Mouse (Mus musculus) megakaryocyte, embryonic 14.5 days (primary cell): ENCODE measurements at regions not wholly inside any gene's neighbourhood (a gene's known extent, or its start where the extent isn't known, plus 50 kb on each side); places are given as distances from the start of the nearest gene placed in this dataset.

ENCODE experiments used
- H3K27me3 ChIP-seq: replicated peaks from 2 replicates; pipeline ENCODE3; 2012; ENCODE audit warnings: inconsistent platforms
- H3K36me3 ChIP-seq: replicated peaks from 2 replicates; pipeline ENCODE3; 2012; ENCODE audit warnings: low read length, inconsistent platforms, mixed read lengths
- H3K4me1 ChIP-seq: 2 replicates; pipeline ENCODE4 v1.6.1; 2012; ENCODE audit warnings: inconsistent platforms
- H3K4me3 ChIP-seq: replicated peaks from 2 replicates; pipeline ENCODE3; 2012; ENCODE audit warnings: moderate library complexity, mild to moderate bottlenecking, inconsistent platforms
- H3K9me3 ChIP-seq: 2 replicates; pipeline ENCODE4 v1.6.1; 2012; ENCODE audit warnings: inconsistent platforms
- FLI1 ChIP-seq: IDR thresholded peaks from 2 replicates; pipeline ENCODE4 v1.6.1; 2012; ENCODE audit warnings: low read length, inconsistent platforms, mixed read lengths
- GATA1 ChIP-seq: IDR thresholded peaks from 3 replicates; pipeline ENCODE4 v1.6.1; 2012; ENCODE audit warnings: mixed read lengths, low read length, inconsistent platforms, borderline replicate concordance

DNA sequence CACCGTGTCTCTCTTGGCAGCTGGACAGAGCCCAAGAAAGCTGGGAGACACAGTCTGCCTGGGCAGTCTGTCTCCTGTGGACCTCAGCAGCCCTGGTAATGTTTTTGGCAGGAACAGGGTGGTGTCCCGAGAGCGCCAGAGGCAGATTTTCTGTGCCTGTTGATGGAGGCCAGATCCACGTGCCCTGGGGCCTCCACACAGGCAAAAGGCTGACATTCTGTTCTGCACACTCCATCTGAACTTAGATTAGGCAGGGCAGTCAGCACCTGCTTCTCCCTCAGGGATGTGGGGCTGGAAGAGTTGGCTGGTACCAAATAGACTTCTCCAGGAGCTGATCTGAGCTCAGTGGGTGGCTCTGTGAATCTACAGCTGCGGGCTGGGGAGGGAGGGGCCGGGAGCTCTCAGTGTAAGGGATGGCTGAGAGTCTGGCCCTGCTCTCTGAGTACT lies 83.8 kb downstream of the Gadd45g start:
- H3K27me3 ChIP-seq: peaks cover 76% of the 10 kb centered on the region
- H3K36me3 ChIP-seq: no peaks in the 10 kb centered on the region
- no peak for TF ChIP-seq GATA1
- TF ChIP-seq FLI1: no peak
- peaks cover 45% of the 10 kb centered on the region for H3K4me1 ChIP-seq
- no peak overlapping the region for H3K4me3 ChIP-seq
- no peaks in the 10 kb centered on the region for H3K9me3 ChIP-seq

DNA sequence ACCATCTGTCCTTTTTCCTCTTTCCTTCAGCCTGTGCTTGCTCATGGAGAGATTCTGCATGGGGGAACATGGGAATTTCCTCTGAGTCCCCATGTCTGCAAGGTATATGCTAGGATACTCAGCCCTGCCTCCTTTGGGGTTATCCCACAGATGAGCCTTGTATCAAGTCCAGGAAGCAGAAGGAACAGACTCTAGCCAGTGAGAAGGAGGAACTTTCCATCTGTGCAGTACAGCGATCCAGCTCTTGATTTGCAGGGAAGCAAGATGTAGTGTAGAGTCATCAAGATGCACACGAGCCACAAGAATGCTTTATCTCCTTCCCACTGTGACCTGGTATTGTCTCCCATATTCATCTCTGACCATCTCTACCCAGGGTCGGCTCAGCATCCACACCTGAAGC lies 84.5 kb downstream of the Gadd45g start:
- TF ChIP-seq GATA1 (no peak), FLI1 (no peak)

DNA sequence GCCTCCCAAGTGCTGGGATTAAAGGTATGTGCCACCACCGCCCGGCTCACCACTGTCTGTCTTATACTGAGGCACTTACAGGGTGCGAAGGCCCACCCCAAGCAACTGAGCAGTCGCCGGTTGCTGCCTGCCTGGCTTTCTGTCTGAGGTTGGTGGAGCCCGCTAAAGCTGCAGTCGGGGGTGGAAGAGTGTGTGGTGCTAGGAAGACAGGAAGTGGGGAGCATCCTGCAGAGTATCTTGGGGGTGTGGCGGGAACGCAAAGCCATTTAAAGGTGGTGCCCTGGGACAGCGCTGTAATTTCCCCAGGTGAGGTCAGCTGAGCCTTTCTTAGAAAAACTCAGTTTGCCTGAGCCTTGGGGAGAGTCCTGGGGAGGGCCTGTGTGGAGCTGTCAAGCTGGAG lies 89.3 kb downstream of the Gadd45g start:
- peaks cover 41% of the 10 kb centered on the region for H3K4me1 ChIP-seq
- TF ChIP-seq GATA1: no peak
- no peak for TF ChIP-seq FLI1

More for the DNA sequence above, 84.5 kb downstream of the Gadd45g start:
- Histone ChIP-seq H3K27me3 (peaks cover 72% of the 10 kb centered on the region), H3K9me3 (no peaks in the 10 kb centered on the region), H3K4me1 (peaks cover 48% of the 10 kb centered on the region), H3K4me3 (no peak overlapping the region), H3K36me3 (no peaks in the 10 kb centered on the region)

DNA sequence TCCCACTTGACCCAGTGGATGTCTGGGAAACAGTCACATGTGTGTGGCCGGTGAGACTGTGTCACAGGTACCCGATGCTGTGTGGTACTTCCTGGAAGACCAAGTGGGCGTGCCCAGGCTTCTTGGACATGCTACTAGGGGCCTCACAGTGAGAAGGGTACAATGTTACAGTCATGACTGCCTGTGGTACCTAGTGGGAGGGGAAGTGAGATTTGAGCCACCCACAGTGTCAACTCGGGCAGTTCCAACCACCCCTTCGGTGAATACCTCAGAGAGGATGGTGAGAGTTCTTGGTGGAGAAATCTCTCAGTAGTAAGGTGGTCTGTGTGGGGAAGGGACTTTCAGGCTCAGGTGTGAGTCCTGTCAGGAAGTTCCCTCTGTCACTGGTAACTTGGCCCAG lies 90.0 kb downstream of the Gadd45g start:
- Histone ChIP-seq H3K36me3 (no peaks in the 10 kb centered on the region), H3K4me3 (no peak overlapping the region), H3K9me3 (no peaks in the 10 kb centered on the region), H3K4me1 (peaks cover 41% of the 10 kb centered on the region), H3K27me3 (peaks cover 54% of the 10 kb centered on the region)
- TF ChIP-seq GATA1: no peak
- no peak for TF ChIP-seq FLI1

More for the DNA sequence above, 89.3 kb downstream of the Gadd45g start:
- peaks cover 57% of the 10 kb centered on the region for H3K27me3 ChIP-seq
- no peaks in the 10 kb centered on the region for H3K36me3 ChIP-seq
- H3K4me3 ChIP-seq: no peak overlapping the region
- no peaks in the 10 kb centered on the region for H3K9me3 ChIP-seq

DNA sequence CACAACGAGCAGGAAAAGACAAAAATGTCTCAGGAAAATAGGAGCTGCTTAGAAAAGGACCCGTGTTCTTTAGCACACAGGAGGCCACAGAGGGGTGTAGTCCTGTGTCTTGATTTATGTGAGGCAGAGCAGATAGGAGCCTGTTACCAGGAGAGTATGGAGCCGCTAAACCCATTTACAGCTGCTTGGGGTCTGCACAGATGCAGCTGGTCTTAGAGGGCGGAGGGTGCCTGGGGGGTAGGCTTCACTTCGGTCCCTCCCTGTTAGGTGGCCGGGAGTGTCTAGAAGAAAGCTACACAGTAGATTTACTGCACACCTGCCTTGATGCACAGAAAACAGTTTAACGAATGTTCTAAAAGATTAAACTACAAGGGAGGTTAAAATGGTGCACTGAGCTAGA lies 91.4 kb downstream of the Gadd45g start:
- TF ChIP-seq FLI1 (no peak), GATA1 (no peak)
- H3K27me3 ChIP-seq: peaks cover 53% of the 10 kb centered on the region
- no peaks in the 10 kb centered on the region for H3K9me3 ChIP-seq
- no peak overlapping the region for H3K4me3 ChIP-seq
- no peaks in the 10 kb centered on the region for H3K36me3 ChIP-seq
- peaks cover 41% of the 10 kb centered on the region for H3K4me1 ChIP-seq

DNA sequence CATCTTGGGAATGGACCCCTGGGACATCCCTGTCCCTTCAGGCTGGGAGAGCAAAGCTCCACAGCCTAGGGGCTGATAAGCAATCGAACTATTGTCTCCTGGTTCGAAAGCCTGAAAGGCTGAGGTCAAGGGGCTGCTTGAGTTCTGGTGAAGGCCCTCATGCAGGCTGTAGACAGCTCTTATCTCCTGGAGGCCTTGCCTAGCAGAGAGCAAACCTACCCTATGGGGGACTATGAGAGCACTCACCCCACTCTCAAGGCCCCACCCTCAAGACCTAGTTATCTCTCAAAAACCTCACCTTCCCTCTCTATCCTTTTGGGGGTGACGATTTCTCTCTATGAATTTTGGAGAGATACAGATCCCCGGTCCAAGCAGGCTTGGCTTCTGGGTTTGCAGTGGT lies 92.8 kb downstream of the Gadd45g start:
- peaks cover 42% of the 10 kb centered on the region for H3K4me1 ChIP-seq
- TF ChIP-seq GATA1 (no peak), FLI1 (no peak)
- H3K36me3 ChIP-seq: no peaks in the 10 kb centered on the region
- H3K9me3 ChIP-seq: no peaks in the 10 kb centered on the region
- peaks cover 59% of the 10 kb centered on the region for H3K27me3 ChIP-seq
- no peak overlapping the region for H3K4me3 ChIP-seq

DNA sequence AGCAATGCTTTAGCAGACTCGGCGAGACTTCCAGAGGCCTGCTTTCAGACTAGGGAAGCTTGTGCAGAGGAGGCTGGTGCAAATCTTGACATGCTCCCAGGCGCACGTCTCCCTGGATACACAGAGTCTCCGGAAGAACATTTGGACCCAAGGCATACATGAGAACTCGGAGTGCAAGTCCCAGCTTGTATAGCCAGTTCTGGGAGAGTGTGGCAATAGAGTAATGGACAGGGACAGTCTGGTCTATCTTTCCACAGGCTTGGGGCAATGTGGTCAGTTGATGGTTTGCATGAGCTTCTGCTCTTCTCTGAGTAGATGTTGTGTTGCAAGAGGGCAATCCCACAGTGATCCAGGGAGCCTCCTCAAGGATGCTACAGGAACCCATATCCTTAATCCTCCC lies 93.2 kb downstream of the Gadd45g start:
- Histone ChIP-seq H3K4me3 (no peak overlapping the region), H3K4me1 (peaks cover 45% of the 10 kb centered on the region)
- TF ChIP-seq FLI1: no peak
- no peak for TF ChIP-seq GATA1

DNA sequence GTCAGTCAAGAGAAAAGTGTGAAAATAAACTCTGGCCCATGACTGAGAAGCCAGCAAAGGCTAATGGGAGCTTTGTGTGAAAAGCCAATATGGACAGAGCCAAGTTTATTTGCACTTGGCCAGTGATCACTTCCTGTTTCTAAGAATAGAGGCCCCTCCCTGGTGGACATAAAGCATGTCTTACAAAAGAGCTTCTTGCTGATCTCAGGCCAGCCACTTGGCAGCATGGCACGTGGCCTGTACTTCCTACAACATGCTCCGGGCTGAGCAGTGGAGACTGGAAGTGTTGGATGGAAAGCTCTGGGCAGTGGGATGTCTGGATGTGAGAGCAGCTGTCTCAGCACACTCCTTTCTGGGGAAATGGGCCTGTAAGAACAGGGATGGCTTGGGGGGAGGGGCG lies 99.7 kb downstream of the Gadd45g start:
- Histone ChIP-seq H3K9me3 (no peaks in the 10 kb centered on the region), H3K4me1 (peaks cover 76% of the 10 kb centered on the region), H3K27me3 (peaks cover 33% of the 10 kb centered on the region), H3K4me3 (peak overlapping the region; percentile 12), H3K36me3 (no peaks in the 10 kb centered on the region)
- TF ChIP-seq GATA1 (no peak), FLI1 (no peak)

More for the DNA sequence above, 93.2 kb downstream of the Gadd45g start:
- Histone ChIP-seq H3K27me3 (peaks cover 59% of the 10 kb centered on the region), H3K36me3 (no peaks in the 10 kb centered on the region), H3K9me3 (no peaks in the 10 kb centered on the region)

DNA sequence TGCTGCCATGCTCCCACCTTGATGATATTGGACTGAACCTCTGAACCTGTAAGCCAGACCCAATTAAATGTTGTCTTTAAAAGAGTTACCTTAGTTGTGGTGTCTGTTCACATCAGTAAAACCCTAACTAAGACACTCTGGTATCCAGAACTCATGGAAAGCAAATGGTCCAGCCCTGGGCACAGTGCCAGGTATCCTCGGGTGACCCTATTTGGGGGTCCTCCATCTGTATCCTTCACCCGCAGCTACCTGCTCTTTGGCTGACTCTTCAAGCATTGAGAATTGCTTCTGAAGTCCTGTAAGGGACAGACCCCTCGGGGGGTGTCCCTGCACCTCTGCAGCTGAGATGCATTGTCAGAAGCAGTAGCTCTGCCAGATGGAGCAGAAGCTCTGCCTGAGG lies 102.4 kb downstream of the Gadd45g start:
- TF ChIP-seq GATA1 (no peak), FLI1 (no peak)
- Histone ChIP-seq H3K4me1 (peaks cover 76% of the 10 kb centered on the region), H3K36me3 (no peaks in the 10 kb centered on the region), H3K9me3 (no peaks in the 10 kb centered on the region), H3K4me3 (no peak overlapping the region), H3K27me3 (peaks cover 20% of the 10 kb centered on the region)

DNA sequence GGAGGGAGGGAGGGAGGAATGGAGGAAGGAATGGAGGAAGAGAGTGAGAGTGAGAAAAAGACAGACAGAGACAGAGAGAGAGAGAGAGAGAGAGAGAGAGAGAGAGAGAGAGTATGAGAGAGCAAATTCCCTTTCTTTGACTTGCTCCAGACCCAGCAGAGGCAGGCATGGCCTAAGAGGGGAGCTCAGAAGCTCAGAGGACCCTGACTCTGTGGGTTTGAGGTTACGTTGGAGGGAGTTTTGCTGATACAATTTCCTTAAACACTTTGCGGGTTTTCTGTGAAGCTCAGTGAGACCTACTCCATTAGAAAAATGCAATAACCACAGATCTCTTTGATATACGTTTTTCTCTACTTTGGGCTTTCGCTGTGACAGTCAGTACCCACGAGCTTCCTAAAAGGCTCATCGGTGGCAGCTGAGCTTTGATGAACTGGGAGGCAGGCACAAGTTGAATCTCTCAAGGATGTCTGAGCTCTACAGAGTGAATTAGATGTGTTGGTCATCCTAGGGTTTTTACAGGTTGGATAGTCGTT lies 105.1 kb downstream of the Gadd45g start:
- TF ChIP-seq GATA1: no peak
- no peak for TF ChIP-seq FLI1

DNA sequence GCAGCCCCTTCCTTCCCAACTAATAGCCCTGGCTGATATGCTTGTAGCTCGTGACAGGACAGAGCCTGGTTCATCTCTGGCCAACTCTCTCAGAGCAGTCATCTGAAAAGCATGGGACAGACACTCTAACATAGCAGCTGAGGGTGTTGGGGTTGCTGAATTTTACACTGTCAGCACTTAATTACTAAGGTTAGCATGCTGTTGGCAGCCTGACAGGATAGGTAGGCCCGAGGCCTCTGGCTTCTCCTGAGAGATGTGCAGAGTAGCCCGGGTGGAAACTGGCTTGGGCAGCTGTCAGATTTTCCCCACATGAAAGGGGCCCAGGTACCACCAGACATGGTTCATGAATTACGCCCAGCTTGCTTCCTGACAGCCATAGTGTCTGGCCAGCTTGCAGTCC lies 106.6 kb downstream of the Gadd45g start:
- peaks cover 47% of the 10 kb centered on the region for H3K4me1 ChIP-seq
- no peaks in the 10 kb centered on the region for H3K9me3 ChIP-seq
- H3K27me3 ChIP-seq: peaks cover 26% of the 10 kb centered on the region
- H3K36me3 ChIP-seq: no peaks in the 10 kb centered on the region
- TF ChIP-seq GATA1 (no peak), FLI1 (no peak)
- H3K4me3 ChIP-seq: no peak overlapping the region

More for the DNA sequence above, 105.1 kb downstream of the Gadd45g start:
- Histone ChIP-seq H3K27me3 (peaks cover 28% of the 10 kb centered on the region), H3K36me3 (no peaks in the 10 kb centered on the region), H3K4me3 (no peak overlapping the region), H3K4me1 (peaks cover 54% of the 10 kb centered on the region), H3K9me3 (no peaks in the 10 kb centered on the region)
